Mouse (Mus musculus) small intestine, adult 2 months (tissue): ENCODE data around the gene Tdrd3.

Experiments
- CTCF ChIP-seq: fragments of 200-500 bp; IDR thresholded peaks from 2 replicates; pipeline ENCODE4 v1.5.1; 2012; ENCODE audit warnings: low read depth, mild to moderate bottlenecking, control low read depth, inconsistent platforms, low read length, moderate library complexity, mixed read lengths; ENCODE audit not compliant: insufficient replicate concordance, insufficient read length; ENCODE audit errors: extremely low read depth
- POLR2A ChIP-seq: fragments of 200-500 bp; IDR thresholded peaks from 2 replicates; pipeline ENCODE4 v1.6.1; 2012; ENCODE audit warnings: low read depth, mild to moderate bottlenecking, control low read depth, inconsistent platforms, low read length, moderate library complexity

DNA sequence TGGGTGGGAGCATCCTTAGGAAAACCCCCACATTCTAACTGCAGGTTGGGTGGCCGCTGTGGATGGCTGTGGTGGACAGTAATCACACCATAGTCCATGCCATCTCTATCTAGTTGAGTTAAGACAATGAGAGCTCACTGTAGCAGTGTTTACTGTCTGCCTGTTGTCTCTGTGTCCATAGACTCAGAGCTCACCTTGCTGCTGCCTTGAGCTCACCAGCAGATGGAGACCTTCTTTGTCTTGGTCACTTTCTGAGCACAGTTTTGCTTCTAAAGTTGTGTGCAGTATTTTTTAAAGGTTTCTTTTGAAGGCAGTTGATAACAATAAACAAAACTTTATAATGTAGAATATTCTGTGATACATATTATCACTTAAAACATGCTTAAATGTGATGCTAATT lies 43.3 kb downstream of the Tdrd3 start:
- no peak for TF ChIP-seq CTCF
- no peak for TF ChIP-seq POLR2A
